Mouse (Mus musculus): Measurements from ENCODE around the gene Mrpl23. TPM values are rescaled to one million over a fixed set of nuclear protein-coding genes. Genes with fewer than 3 reads are reported as not detected.

Gene Mrpl23
- polyA plus RNA-seq, 1 experiment = 80.2 TPM

- DNase-seq (ENCODE audit: low read depth) = no peak
- TF ChIP-seq POLR2A (IDR thresholded peaks at IDR 0.05; ENCODE audit: borderline replicate concordance, extremely low read depth, insufficient read depth, insufficient read length, poor library complexity, severe bottlenecking) (no peak), CTCF (IDR thresholded peaks at IDR 0.05; ENCODE audit: borderline replicate concordance, extremely low read depth, insufficient read depth, insufficient read length) (no peak)
These were observed 9.1 kb upstream of the Mrpl23 start for GRCm38 (mm10) chr7:142523200-142523990.

GRCm38 (mm10) chr7:142525342-142526178 is 6.9 kb upstream of the Mrpl23 start:
- TF ChIP-seq POLR2A (IDR thresholded peaks at IDR 0.05; ENCODE audit: borderline replicate concordance, extremely low read depth, insufficient read depth, insufficient read length, poor library complexity, severe bottlenecking) (no peak), CTCF (IDR thresholded peaks at IDR 0.05; ENCODE audit: borderline replicate concordance, extremely low read depth, insufficient read depth, insufficient read length) (no peak)

GRCm38 (mm10) chr7:142529350-142529749 is 3.1 kb upstream of the Mrpl23 start:
- TF ChIP-seq POLR2A (IDR thresholded peaks at IDR 0.05; ENCODE audit: borderline replicate concordance, extremely low read depth, insufficient read depth, insufficient read length, poor library complexity, severe bottlenecking) (no peak), CTCF (IDR thresholded peaks at IDR 0.05; ENCODE audit: borderline replicate concordance, extremely low read depth, insufficient read depth, insufficient read length) (no peak)
- no peak for DNase-seq (ENCODE audit: low read depth)

More at GRCm38 (mm10) chr7:142525342-142526178, 6.9 kb upstream of the Mrpl23 start:
- peak; percentile 17 for DNase-seq (ENCODE audit: low read depth)

GRCm38 (mm10) chr7:142531973-142532521 is 439 bp upstream of the Mrpl23 start:
- no peak for DNase-seq (ENCODE audit: low read depth)
- no peak for TF ChIP-seq CTCF (IDR thresholded peaks at IDR 0.05; ENCODE audit: borderline replicate concordance, extremely low read depth, insufficient read depth, insufficient read length)
- TF ChIP-seq POLR2A (IDR thresholded peaks at IDR 0.05; ENCODE audit: borderline replicate concordance, extremely low read depth, insufficient read depth, insufficient read length, poor library complexity, severe bottlenecking) = no peak

GRCm38 (mm10) chr7:142533059-142533855 is 771 bp downstream of the Mrpl23 start:
- peak; percentile 93 for DNase-seq (ENCODE audit: low read depth)
- peak; percentile 64 for TF ChIP-seq POLR2A (IDR thresholded peaks at IDR 0.05; ENCODE audit: borderline replicate concordance, extremely low read depth, insufficient read depth, insufficient read length, poor library complexity, severe bottlenecking)
- peak; percentile 88 for TF ChIP-seq CTCF (IDR thresholded peaks at IDR 0.05; ENCODE audit: borderline replicate concordance, extremely low read depth, insufficient read depth, insufficient read length)

GRCm38 (mm10) chr7:142535116-142535515 is 2.6 kb downstream of the Mrpl23 start:
- no peak for TF ChIP-seq CTCF (IDR thresholded peaks at IDR 0.05; ENCODE audit: borderline replicate concordance, extremely low read depth, insufficient read depth, insufficient read length)
- no peak for TF ChIP-seq POLR2A (IDR thresholded peaks at IDR 0.05; ENCODE audit: borderline replicate concordance, extremely low read depth, insufficient read depth, insufficient read length, poor library complexity, severe bottlenecking)
- DNase-seq (ENCODE audit: low read depth) = no peak

GRCm38 (mm10) chr7:142535832-142536231 is 3.3 kb downstream of the Mrpl23 start:
- no peak for DNase-seq (ENCODE audit: low read depth)
- TF ChIP-seq CTCF (IDR thresholded peaks at IDR 0.05; ENCODE audit: borderline replicate concordance, extremely low read depth, insufficient read depth, insufficient read length) = no peak
- TF ChIP-seq POLR2A (IDR thresholded peaks at IDR 0.05; ENCODE audit: borderline replicate concordance, extremely low read depth, insufficient read depth, insufficient read length, poor library complexity, severe bottlenecking) = no peak

- no peak for TF ChIP-seq CTCF (IDR thresholded peaks at IDR 0.05; ENCODE audit: borderline replicate concordance, extremely low read depth, insufficient read depth, insufficient read length)
- no peak for TF ChIP-seq POLR2A (IDR thresholded peaks at IDR 0.05; ENCODE audit: borderline replicate concordance, extremely low read depth, insufficient read depth, insufficient read length, poor library complexity, severe bottlenecking)
- DNase-seq (ENCODE audit: low read depth) = no peak
These were observed 4.7 kb downstream of the Mrpl23 start for GRCm38 (mm10) chr7:142537181-142537580.

- peak; percentile 83 for DNase-seq (ENCODE audit: low read depth)
- TF ChIP-seq CTCF (IDR thresholded peaks at IDR 0.05; ENCODE audit: borderline replicate concordance, extremely low read depth, insufficient read depth, insufficient read length) (peak; percentile 70), POLR2A (IDR thresholded peaks at IDR 0.05; ENCODE audit: borderline replicate concordance, extremely low read depth, insufficient read depth, insufficient read length, poor library complexity, severe bottlenecking) (no peak)
These were observed 5.4 kb downstream of the Mrpl23 start for GRCm38 (mm10) chr7:142537879-142538278.

- no peak for TF ChIP-seq CTCF (IDR thresholded peaks at IDR 0.05; ENCODE audit: borderline replicate concordance, extremely low read depth, insufficient read depth, insufficient read length)
- no peak for TF ChIP-seq POLR2A (IDR thresholded peaks at IDR 0.05; ENCODE audit: borderline replicate concordance, extremely low read depth, insufficient read depth, insufficient read length, poor library complexity, severe bottlenecking)
- no peak for DNase-seq (ENCODE audit: low read depth)
These were observed 5.8 kb downstream of the Mrpl23 start for GRCm38 (mm10) chr7:142538291-142538690.

Data from brain, embryonic 14.5 days (tissue).